Mouse (Mus musculus) liver, postnatal 0 days (tissue): Measurements from ENCODE around the gene Gm3952.

ENCODE experiments used
- CTCF ChIP-seq: sonication (generic); IDR thresholded peaks from 2 replicates; pipeline ENCODE4 v1.5.1; 2016; ENCODE audit warnings: antibody characterized with exemption, low read depth
- EP300 ChIP-seq: IDR thresholded peaks from 2 replicates; pipeline ENCODE4 v1.6.1; 2016; ENCODE audit warnings: antibody characterized with exemption, low read depth, mild to moderate bottlenecking

DNA sequence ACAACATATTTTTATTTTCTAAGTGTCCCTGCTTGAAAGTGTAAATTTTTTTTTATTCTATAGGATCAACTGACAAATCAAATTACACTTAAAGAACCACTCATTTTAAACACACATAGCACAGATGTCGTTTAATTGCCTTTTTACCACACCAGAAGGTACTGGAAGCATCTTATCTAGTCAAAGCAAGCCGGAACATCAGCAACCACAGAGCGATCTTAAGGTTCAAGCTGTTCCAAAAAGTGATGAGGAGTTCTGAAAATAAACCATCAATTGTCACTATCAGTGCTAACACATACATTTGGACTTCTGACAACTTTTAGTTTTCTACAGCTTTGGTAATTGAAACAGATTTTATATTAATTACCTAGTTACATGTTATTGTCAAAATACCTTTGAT, 64.4 kb downstream of the Gm3952 start:
- TF ChIP-seq CTCF (no peak), EP300 (peak; percentile 71)
